Mouse (Mus musculus) limb, embryonic 15.5 days (tissue): Measurements from ENCODE around the gene Bcas3. TPM values are rescaled to one million over a fixed set of nuclear protein-coding genes. Genes with fewer than 3 reads are reported as not detected.

Experiments used
- ATAC-seq: fragments of 200-750 bp; cut with Nextera tagmentation; 2 replicates; pipeline ENCODE4 v1.8.0; 2017; ENCODE audit warnings: low read depth, moderate TSS enrichment; ENCODE audit not compliant: insufficient number of reproducible peaks, low FRiP score, low TSS enrichment
- H3K27ac ChIP-seq: fragments of 300-500 bp; sonication (generic); 2 replicates; pipeline ENCODE4 v1.5.1; 2015; ENCODE audit warnings: moderate library complexity, mild to moderate bottlenecking, inconsistent platforms
- H3K27me3 ChIP-seq: fragments of 300-500 bp; sonication (generic); 2 replicates; pipeline ENCODE4 v1.6.1; 2015; ENCODE audit warnings: inconsistent platforms
- H3K36me3 ChIP-seq: fragments of 300-500 bp; sonication (generic); 2 replicates; pipeline ENCODE4 v1.6.1; 2015; ENCODE audit warnings: inconsistent platforms
- H3K4me1 ChIP-seq: fragments of 300-500 bp; sonication (generic); 2 replicates; pipeline ENCODE4 v1.6.1; 2015; ENCODE audit warnings: inconsistent platforms
- H3K4me2 ChIP-seq: fragments of 300-500 bp; sonication (generic); 2 replicates; pipeline ENCODE4 v1.6.1; 2015; ENCODE audit warnings: mild to moderate bottlenecking, inconsistent platforms
- H3K4me3 ChIP-seq: fragments of 300-500 bp; sonication (generic); 2 replicates; pipeline ENCODE4 v1.5.1; 2015; ENCODE audit warnings: mild to moderate bottlenecking, inconsistent platforms
- H3K9ac ChIP-seq: fragments of 300-500 bp; sonication (generic); 2 replicates; pipeline ENCODE4 v1.6.1; 2015; ENCODE audit warnings: inconsistent platforms
- H3K9me3 ChIP-seq: fragments of 300-500 bp; sonication (generic); 2 replicates; pipeline ENCODE4 v1.6.1; 2016; ENCODE audit warnings: inconsistent platforms
- WGBS: fragments of 180-500 bp; shearing (Covaris S2); methylation state at CpG from one replicate; pipeline ENCODE4 v1.1.7; 2015; 5-methylcytosine and 5-hydroxymethylcytosine counted together
- polyA plus RNA-seq: library from polyadenylated mRNA; unstranded; fragments of >200 nt; fragmentation: Nextera tagmentation; extraction: Ambion mirVana; gene quantifications from 2 replicates; pipeline ENCODE4 v1.2.1, GENCODE M21; 2015

Gene Bcas3
- polyA plus RNA-seq, 1 experiment from 2014 or later = 23.6 TPM

- Histone ChIP-seq H3K9ac (no peak overlapping the region), H3K9me3 (no peaks in the 10 kb centered on the region), H3K27ac (no peak overlapping the region), H3K4me2 (no peak overlapping the region), H3K27me3 (0 out of 2 replicates have a peak, but pooled peaks cover 3% of the 10 kb centered on the region), H3K4me1 (peaks cover 4% of the 10 kb centered on the region), H3K4me3 (no peak overlapping the region), H3K36me3 (no peaks in the 10 kb centered on the region)
- no peak for ATAC-seq
- 78% methylated on average over 9 of the region's 9 CpGs for WGBS
Measured at GRCm38 (mm10) chr11:85649373-85649772, 296.4 kb downstream of the Bcas3 start.

GRCm38 (mm10) chr11:85657471-85657870 lies 304.5 kb downstream of the Bcas3 start:
- H3K36me3 ChIP-seq = no peaks in the 10 kb centered on the region
- no peak overlapping the region for H3K27ac ChIP-seq
- H3K4me1 ChIP-seq = no peaks in the 10 kb centered on the region
- no peak overlapping the region for H3K4me3 ChIP-seq
- no peaks in the 10 kb centered on the region for H3K27me3 ChIP-seq
- no peaks in the 10 kb centered on the region for H3K9me3 ChIP-seq
- H3K4me2 ChIP-seq = no peak overlapping the region
- ATAC-seq = no peak
- WGBS = 70% methylated on average over 4 of the region's 4 CpGs
- no peak overlapping the region for H3K9ac ChIP-seq

GRCm38 (mm10) chr11:85660304-85660703 lies 307.3 kb downstream of the Bcas3 start:
- H3K27me3 ChIP-seq = no peaks in the 10 kb centered on the region
- H3K9ac ChIP-seq = no peak overlapping the region
- H3K4me1 ChIP-seq = no peaks in the 10 kb centered on the region
- H3K36me3 ChIP-seq = no peaks in the 10 kb centered on the region
- no peak for ATAC-seq
- no peak overlapping the region for H3K4me2 ChIP-seq
- no peak overlapping the region for H3K4me3 ChIP-seq
- H3K9me3 ChIP-seq = no peaks in the 10 kb centered on the region
- 89% methylated on average over 4 of the region's 4 CpGs for WGBS
- H3K27ac ChIP-seq = no peak overlapping the region

GRCm38 (mm10) chr11:85667176-85667575 lies 314.2 kb downstream of the Bcas3 start:
- Histone ChIP-seq H3K4me1 (peaks cover 8% of the 10 kb centered on the region), H3K4me2 (no peak overlapping the region), H3K36me3 (no peaks in the 10 kb centered on the region), H3K27me3 (no peaks in the 10 kb centered on the region), H3K9me3 (no peaks in the 10 kb centered on the region), H3K9ac (no peak overlapping the region), H3K4me3 (no peak overlapping the region), H3K27ac (no peak overlapping the region)
- ATAC-seq = no peak
- WGBS = 25% methylated on average over 7 of the region's 7 CpGs

GRCm38 (mm10) chr11:85667741-85668140 lies 314.8 kb downstream of the Bcas3 start:
- H3K9ac ChIP-seq = no peak overlapping the region
- ATAC-seq = no peak
- H3K4me2 ChIP-seq = peak overlapping the region; percentile 17; the same call in 1 of the 2 replicates
- H3K9me3 ChIP-seq = no peaks in the 10 kb centered on the region
- no peak overlapping the region for H3K27ac ChIP-seq
- no peaks in the 10 kb centered on the region for H3K36me3 ChIP-seq
- 25% methylated on average over 9 of the region's 9 CpGs for WGBS
- H3K4me1 ChIP-seq = peaks cover 8% of the 10 kb centered on the region
- no peak overlapping the region for H3K4me3 ChIP-seq
- H3K27me3 ChIP-seq = no peaks in the 10 kb centered on the region

GRCm38 (mm10) chr11:85672881-85673475 lies 320.0 kb downstream of the Bcas3 start:
- no peak for ATAC-seq
- no peak overlapping the region for H3K9ac ChIP-seq

GRCm38 (mm10) chr11:85675244-85675643 lies 322.3 kb downstream of the Bcas3 start:
- H3K36me3 ChIP-seq = no peaks in the 10 kb centered on the region
- peaks cover 12% of the 10 kb centered on the region for H3K4me1 ChIP-seq
- no peaks in the 10 kb centered on the region for H3K27me3 ChIP-seq
- H3K9ac ChIP-seq = no peak overlapping the region
- H3K4me2 ChIP-seq = no peak overlapping the region
- no peak overlapping the region for H3K27ac ChIP-seq
- H3K4me3 ChIP-seq = no peak overlapping the region
- no peaks in the 10 kb centered on the region for H3K9me3 ChIP-seq
- WGBS = 35% methylated on average over 4 of the region's 4 CpGs
- no peak for ATAC-seq

More at GRCm38 (mm10) chr11:85672881-85673475, 320.0 kb downstream of the Bcas3 start:
- H3K36me3 ChIP-seq = no peaks in the 10 kb centered on the region
- H3K4me1 ChIP-seq = peaks cover 13% of the 10 kb centered on the region
- H3K9me3 ChIP-seq = no peaks in the 10 kb centered on the region
- no peaks in the 10 kb centered on the region for H3K27me3 ChIP-seq
- H3K4me3 ChIP-seq = no peak overlapping the region
- H3K4me2 ChIP-seq = no peak overlapping the region
- H3K27ac ChIP-seq = no peak overlapping the region
- 78% methylated on average over 10 of the region's 10 CpGs for WGBS

GRCm38 (mm10) chr11:85676357-85677004 lies 323.5 kb downstream of the Bcas3 start:
- Histone ChIP-seq H3K9ac (no peak overlapping the region), H3K4me3 (no peak overlapping the region), H3K9me3 (no peaks in the 10 kb centered on the region), H3K4me1 (peaks cover 12% of the 10 kb centered on the region), H3K36me3 (no peaks in the 10 kb centered on the region), H3K27me3 (no peaks in the 10 kb centered on the region), H3K27ac (no peak overlapping the region), H3K4me2 (no peak overlapping the region)
- ATAC-seq = no peak
- WGBS = 33% methylated on average over 10 of the region's 10 CpGs

- Histone ChIP-seq H3K36me3 (no peaks in the 10 kb centered on the region), H3K4me2 (no peak overlapping the region), H3K4me1 (peaks cover 23% of the 10 kb centered on the region), H3K27me3 (no peaks in the 10 kb centered on the region), H3K4me3 (no peak overlapping the region), H3K27ac (no peak overlapping the region), H3K9ac (no peak overlapping the region), H3K9me3 (no peaks in the 10 kb centered on the region)
- no peak for ATAC-seq
- whole genome bisulfite sequencing = 59% methylated on average over 5 of the region's 5 CpGs
Measured at GRCm38 (mm10) chr11:85678666-85679065, 325.7 kb downstream of the Bcas3 start.

GRCm38 (mm10) chr11:85681580-85682419 lies 328.8 kb downstream of the Bcas3 start:
- Histone ChIP-seq H3K9ac (no peak overlapping the region), H3K27ac (no peak overlapping the region), H3K4me1 (peaks cover 12% of the 10 kb centered on the region; the same call in 1 of the 2 replicates), H3K9me3 (no peaks in the 10 kb centered on the region), H3K4me2 (no peak overlapping the region), H3K27me3 (no peaks in the 10 kb centered on the region), H3K36me3 (no peaks in the 10 kb centered on the region), H3K4me3 (no peak overlapping the region)
- WGBS = 81% methylated on average over 11 of the region's 11 CpGs
- no peak for ATAC-seq

GRCm38 (mm10) chr11:85684981-85685380 lies 332.0 kb downstream of the Bcas3 start:
- no peaks in the 10 kb centered on the region for H3K9me3 ChIP-seq
- H3K4me2 ChIP-seq = no peak overlapping the region
- H3K27me3 ChIP-seq = no peaks in the 10 kb centered on the region
- peaks cover 15% of the 10 kb centered on the region; the same call in 1 of the 2 replicates for H3K4me1 ChIP-seq
- WGBS = 62% methylated on average over 2 of the region's 2 CpGs
- 0 out of 2 replicates have a peak overlapping the region, but pooled peaks have one; percentile 7 for H3K27ac ChIP-seq
- H3K9ac ChIP-seq = no peak overlapping the region
- ATAC-seq = no peak
- H3K4me3 ChIP-seq = no peak overlapping the region
- H3K36me3 ChIP-seq = no peaks in the 10 kb centered on the region
